Mouse (Mus musculus): ENCODE measurements around the gene Gm43720.
A peak's percentile ranks its signal among the peaks of the same experiment; 100 is the strongest.

- TF ChIP-seq CTCF (IDR thresholded peaks at IDR 0.05; ENCODE audit: low read depth) (no peak), EP300 (IDR thresholded peaks at IDR 0.05; ENCODE audit: low read depth) (peak; percentile 50; the same call in 1 of the 2 replicates)
Measured at GRCm38 (mm10) chr5:138279585-138280424, at the start of gene Gm43720, which contains the start of the genes Gpc2 and Stag3.
